Mouse (Mus musculus) kidney, embryonic 16.5 days (tissue): ENCODE measurements at regions not wholly inside any gene's neighbourhood (a gene's known extent, or its start where the extent isn't known, plus 50 kb on each side); places are given as distances from the start of the nearest gene placed in this dataset.

Source experiments
- ATAC-seq: fragments of 200-750 bp; cut with Nextera tagmentation; 2 replicates; pipeline ENCODE4 v1.8.0; 2017; ENCODE audit warnings: moderate TSS enrichment; ENCODE audit not compliant: low FRiP score, low TSS enrichment
- H3K27ac ChIP-seq: fragments of 300-500 bp; sonication (generic); 2 replicates; pipeline ENCODE4 v1.5.1; 2014; ENCODE audit warnings: low read length
- H3K27me3 ChIP-seq: fragments of 300-500 bp; sonication (generic); 2 replicates; pipeline ENCODE4 v1.6.1; 2014; ENCODE audit warnings: low read length, control low read depth, mixed read lengths; ENCODE audit not compliant: insufficient read depth
- H3K36me3 ChIP-seq: fragments of 300-500 bp; sonication (generic); 2 replicates; pipeline ENCODE4 v1.6.1; 2014; ENCODE audit warnings: low read length, control low read depth, mixed read lengths; ENCODE audit not compliant: insufficient read depth
- H3K4me1 ChIP-seq: fragments of 300-500 bp; sonication (generic); 2 replicates; pipeline ENCODE4 v1.6.1; 2014; ENCODE audit warnings: low read length, control low read depth, mixed read lengths; ENCODE audit not compliant: insufficient read depth
- H3K4me2 ChIP-seq: fragments of 300-500 bp; sonication (generic); replicated peaks from 2 replicates; pipeline ENCODE4 v1.6.1; 2014; ENCODE audit warnings: low read depth, low read length
- H3K4me3 ChIP-seq: fragments of 300-500 bp; sonication (generic); 2 replicates; pipeline ENCODE4 v1.5.1; 2014; ENCODE audit warnings: mild to moderate bottlenecking, low read length
- H3K9ac ChIP-seq: fragments of 300-500 bp; sonication (generic); replicated peaks from 2 replicates; pipeline ENCODE4 v1.6.1; 2014; ENCODE audit warnings: low read length
- H3K9me3 ChIP-seq: fragments of 300-500 bp; sonication (generic); 2 replicates; pipeline ENCODE4 v1.6.1; 2016; ENCODE audit warnings: low read length, control low read depth
- WGBS: fragments of 180-500 bp; shearing (Covaris S2); extraction: QIAGEN DNeasy Blood & Tissue Kit; methylation state at CpG from one replicate; pipeline ENCODE4 v1.1.7; 2014; 5-methylcytosine and 5-hydroxymethylcytosine counted together

DNA sequence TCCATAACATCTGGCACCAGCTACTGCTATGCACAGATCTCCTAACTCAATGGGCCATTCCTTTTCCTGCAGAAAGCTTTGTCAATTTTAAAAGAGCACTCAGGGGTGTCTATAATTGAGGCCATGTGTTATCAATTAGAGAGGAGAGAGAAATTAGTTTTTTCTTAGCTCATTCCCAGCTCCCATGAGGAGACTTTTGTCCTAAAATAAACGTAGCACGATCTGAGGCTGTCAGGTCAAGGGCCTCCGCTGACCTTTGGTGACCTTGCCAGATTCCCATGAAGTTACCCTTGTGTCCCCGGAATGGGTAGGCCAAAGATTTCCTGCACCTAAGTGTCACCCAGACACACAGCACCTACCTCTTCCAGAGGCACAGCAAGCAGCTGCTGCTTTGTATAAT lies 130.3 kb upstream of the Gm17728 start:
- Histone ChIP-seq H3K27ac (no peak overlapping the region), H3K4me1 (no peaks in the 10 kb centered on the region), H3K4me2 (no peak overlapping the region), H3K4me3 (no peak overlapping the region), H3K36me3 (no peaks in the 10 kb centered on the region), H3K9ac (no peak overlapping the region), H3K27me3 (no peaks in the 10 kb centered on the region), H3K9me3 (no peaks in the 10 kb centered on the region)
- 37% methylated on average over 4 of the region's 4 CpGs for WGBS
- no peak for ATAC-seq

DNA sequence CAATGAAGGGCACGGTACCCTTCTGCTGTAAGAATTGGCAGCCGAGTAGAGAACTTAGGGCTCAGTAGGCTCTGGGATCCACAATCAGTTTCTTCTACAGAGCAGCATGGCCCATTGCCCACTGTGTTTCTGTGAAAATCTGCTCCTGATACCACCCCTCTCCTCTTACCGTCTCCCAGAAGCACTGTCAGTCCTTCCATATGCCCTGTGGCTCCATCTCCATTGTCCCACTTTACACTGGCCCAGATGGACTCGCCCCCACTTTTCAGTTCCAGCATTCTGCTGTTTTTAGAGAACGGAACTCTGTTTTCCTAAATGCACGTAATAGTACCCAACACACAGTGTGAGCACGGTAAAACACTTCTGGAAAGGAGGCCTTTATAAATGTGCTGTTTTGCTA lies 129.6 kb upstream of the Gm17728 start:
- Histone ChIP-seq H3K4me3 (no peak overlapping the region), H3K4me2 (no peak overlapping the region), H3K4me1 (no peaks in the 10 kb centered on the region), H3K27ac (no peak overlapping the region), H3K9me3 (no peaks in the 10 kb centered on the region), H3K36me3 (no peaks in the 10 kb centered on the region), H3K27me3 (no peaks in the 10 kb centered on the region), H3K9ac (no peak overlapping the region)
- WGBS = 91% methylated on average over 7 of the region's 7 CpGs
- no peak for ATAC-seq

DNA sequence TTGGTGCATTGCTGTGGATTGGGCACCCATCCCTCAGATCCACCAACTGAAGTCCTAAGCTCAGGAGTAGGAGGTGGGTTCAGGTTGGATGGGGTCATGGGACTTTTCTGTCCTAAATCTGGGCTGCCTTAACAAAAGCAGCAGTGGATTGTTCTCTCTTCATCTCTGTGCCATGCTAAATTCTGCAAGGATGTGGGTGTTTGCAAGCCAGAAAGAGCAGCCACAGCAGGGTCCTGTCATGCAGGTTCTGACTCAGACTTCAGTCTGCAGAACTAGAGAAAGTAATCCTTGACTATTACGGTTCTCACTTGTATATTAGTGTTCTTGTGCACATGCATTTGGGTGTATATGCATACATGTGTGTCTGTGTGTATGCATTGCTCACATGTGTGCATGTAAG lies 125.5 kb upstream of the Gm17728 start:
- ATAC-seq = no peak
- no peak overlapping the region for H3K4me3 ChIP-seq
- no peak overlapping the region for H3K9ac ChIP-seq
- WGBS = 81% methylated on average over 1 of the region's 1 CpGs
- H3K9me3 ChIP-seq = no peaks in the 10 kb centered on the region
- no peaks in the 10 kb centered on the region for H3K36me3 ChIP-seq
- no peaks in the 10 kb centered on the region for H3K4me1 ChIP-seq
- no peak overlapping the region for H3K4me2 ChIP-seq
- no peak overlapping the region for H3K27ac ChIP-seq
- H3K27me3 ChIP-seq = no peaks in the 10 kb centered on the region

DNA sequence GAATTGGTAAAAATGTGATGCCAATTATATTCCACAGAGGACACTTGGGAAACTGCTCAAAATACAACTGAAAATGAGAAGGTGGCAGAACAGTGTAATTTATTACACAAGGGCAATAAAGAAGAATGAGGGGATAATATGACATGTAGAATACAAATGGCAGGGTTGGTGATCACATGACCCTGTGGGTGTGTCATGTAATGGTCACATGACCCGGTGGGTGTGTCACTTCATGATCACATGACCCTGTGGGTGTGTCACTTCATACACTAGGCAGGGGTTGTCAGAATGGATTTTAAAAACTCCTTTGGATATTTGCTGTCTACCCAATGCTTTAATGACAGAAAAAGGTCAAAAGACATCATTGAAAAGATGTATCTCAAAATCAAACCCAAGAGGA lies 123.6 kb upstream of the Gm17728 start:
- ATAC-seq = no peak
- WGBS = 96% methylated on average over 1 of the region's 1 CpGs

DNA sequence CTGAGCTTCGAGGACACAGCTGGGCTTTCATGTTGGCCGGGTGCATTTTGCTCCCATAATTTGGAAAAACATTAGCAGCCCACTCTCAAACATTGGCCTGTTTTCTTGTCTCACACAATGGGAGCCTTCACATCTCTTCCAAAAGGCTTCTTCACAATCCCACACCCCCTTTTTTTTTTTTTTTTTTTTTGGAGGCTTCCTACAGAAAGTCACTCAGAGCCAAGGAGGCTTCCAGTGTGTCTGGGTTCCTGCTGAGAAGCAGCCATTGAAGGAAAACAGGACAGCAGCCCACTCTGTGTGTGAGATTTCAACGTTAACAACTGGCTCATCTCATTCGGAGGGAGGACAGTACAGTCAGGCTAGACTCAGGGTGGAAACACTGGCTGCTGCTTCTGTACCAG lies 120.8 kb upstream of the Gm17728 start:
- 55% methylated on average over 4 of the region's 4 CpGs for WGBS
- Histone ChIP-seq H3K27me3 (no peaks in the 10 kb centered on the region), H3K9ac (no peak overlapping the region), H3K4me2 (no peak overlapping the region), H3K4me1 (no peaks in the 10 kb centered on the region), H3K36me3 (no peaks in the 10 kb centered on the region), H3K27ac (no peak overlapping the region), H3K4me3 (no peak overlapping the region), H3K9me3 (no peaks in the 10 kb centered on the region)
- ATAC-seq = no peak

More for the DNA sequence above, 123.6 kb upstream of the Gm17728 start:
- H3K36me3 ChIP-seq = no peaks in the 10 kb centered on the region
- H3K27ac ChIP-seq = no peak overlapping the region
- no peak overlapping the region for H3K9ac ChIP-seq
- no peaks in the 10 kb centered on the region for H3K27me3 ChIP-seq
- no peak overlapping the region for H3K4me3 ChIP-seq
- H3K4me2 ChIP-seq = no peak overlapping the region
- H3K4me1 ChIP-seq = no peaks in the 10 kb centered on the region
- H3K9me3 ChIP-seq = no peaks in the 10 kb centered on the region

DNA sequence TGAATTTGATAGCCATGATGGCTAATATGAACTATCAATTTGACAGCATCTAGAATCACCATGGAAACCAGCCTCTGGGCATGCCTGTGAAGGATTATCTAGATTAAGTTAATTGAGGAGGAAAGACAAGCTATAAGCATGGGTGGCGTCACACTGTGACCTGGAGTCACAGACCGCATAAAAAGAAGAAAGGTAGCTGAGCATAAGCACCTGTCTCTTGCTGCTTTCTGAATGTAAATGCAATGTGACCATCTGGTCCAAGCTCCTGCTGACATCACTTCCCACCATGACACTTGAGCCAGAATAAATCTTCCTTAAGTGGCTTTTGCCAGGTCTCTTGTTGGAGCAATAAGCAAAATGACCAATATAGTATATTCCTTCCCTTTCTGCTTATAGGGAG lies 113.4 kb upstream of the Gm17728 start:
- no peaks in the 10 kb centered on the region for H3K36me3 ChIP-seq
- ATAC-seq = no peak
- H3K9ac ChIP-seq = no peak overlapping the region
- no peak overlapping the region for H3K4me2 ChIP-seq
- H3K4me1 ChIP-seq = no peaks in the 10 kb centered on the region
- WGBS = 68% methylated on average over 2 of the region's 2 CpGs
- no peak overlapping the region for H3K27ac ChIP-seq
- H3K27me3 ChIP-seq = no peaks in the 10 kb centered on the region
- H3K9me3 ChIP-seq = no peaks in the 10 kb centered on the region
- no peak overlapping the region for H3K4me3 ChIP-seq

DNA sequence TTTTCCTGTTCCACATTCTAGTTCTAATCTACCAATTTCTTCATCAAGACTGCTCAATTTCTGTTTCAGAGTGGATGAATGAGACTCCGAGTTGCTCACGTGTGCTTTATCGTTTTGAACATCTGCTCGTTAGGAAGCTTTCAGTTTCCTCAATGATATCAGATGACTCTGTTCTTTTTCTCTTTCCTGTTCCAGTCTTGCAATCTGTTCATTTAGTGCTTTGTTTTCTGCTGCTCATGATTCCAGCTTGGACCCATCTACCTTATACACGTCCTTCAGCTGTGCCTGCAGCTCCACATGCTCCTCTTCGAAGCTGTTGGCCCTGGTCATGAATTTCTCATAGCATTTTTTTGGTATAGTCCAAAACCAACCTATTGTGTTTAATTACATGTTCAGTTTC lies 99.1 kb upstream of the Gm17728 start:
- H3K9me3 ChIP-seq = no peaks in the 10 kb centered on the region
- no peaks in the 10 kb centered on the region for H3K4me1 ChIP-seq
- WGBS = 76% methylated on average over 6 of the region's 6 CpGs
- no peak overlapping the region for H3K27ac ChIP-seq
- H3K4me2 ChIP-seq = no peak overlapping the region
- no peak overlapping the region for H3K4me3 ChIP-seq
- no peaks in the 10 kb centered on the region for H3K27me3 ChIP-seq
- no peak overlapping the region for H3K9ac ChIP-seq
- H3K36me3 ChIP-seq = no peaks in the 10 kb centered on the region
- ATAC-seq = no peak

DNA sequence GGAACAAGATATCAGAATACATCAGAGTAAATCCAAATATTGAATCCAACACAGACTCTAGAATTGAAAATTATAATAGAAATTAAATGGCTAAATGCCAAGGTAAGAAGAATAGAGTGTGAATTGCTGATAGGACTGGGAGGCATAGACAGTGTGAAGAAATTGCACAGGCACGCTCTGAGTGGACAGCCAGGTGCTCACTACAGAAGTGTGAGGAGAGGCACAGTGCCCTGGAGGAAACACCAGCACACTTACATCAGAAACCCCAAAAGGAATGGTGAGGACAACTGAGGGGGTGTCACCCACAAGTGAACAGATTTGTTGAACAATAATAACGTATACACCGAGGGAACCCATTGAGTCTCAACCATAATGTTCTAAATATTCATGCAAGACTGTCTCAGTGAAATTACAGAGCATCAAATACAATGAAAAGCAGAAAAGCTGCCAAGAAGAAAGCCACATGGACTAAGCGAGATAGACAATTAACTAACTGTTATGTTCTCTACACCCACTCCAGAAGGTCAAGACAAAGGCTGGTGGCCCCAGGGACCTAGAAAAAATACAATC lies 92.9 kb upstream of the Gm17728 start:
- Histone ChIP-seq H3K9ac (no peak overlapping the region), H3K27ac (no peak overlapping the region), H3K9me3 (no peaks in the 10 kb centered on the region), H3K4me3 (no peak overlapping the region), H3K36me3 (no peaks in the 10 kb centered on the region), H3K4me2 (no peak overlapping the region), H3K4me1 (no peaks in the 10 kb centered on the region), H3K27me3 (no peaks in the 10 kb centered on the region)
- no peak for ATAC-seq
- 86% methylated on average over 4 of the region's 4 CpGs for WGBS

DNA sequence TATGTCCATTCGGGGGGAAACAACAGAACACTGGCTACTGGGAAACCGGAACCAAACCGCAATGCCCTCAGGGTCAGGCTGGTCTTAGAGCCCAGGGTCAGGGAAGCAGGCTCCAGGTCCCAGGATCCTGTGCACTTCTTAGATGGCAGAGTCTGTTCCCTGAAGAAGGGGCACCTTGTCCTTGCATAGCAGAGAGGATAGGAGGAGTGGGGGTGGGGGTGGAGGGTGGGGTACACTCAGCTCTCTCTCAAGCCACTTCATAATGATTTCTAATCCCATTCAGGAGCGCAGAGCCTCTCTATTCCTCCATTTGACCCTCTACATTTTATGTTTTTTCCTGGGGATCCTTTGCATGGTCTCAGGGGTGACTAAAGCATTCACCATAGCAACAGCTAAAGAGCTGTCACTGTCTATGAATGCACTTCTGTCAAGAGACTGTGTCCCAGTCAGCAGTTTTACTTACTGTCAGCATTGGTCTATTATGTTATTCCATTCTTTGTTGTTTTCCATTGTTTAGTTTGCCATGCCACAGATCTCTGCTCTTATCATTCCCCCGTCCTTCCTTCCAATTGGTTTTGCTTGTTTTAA lies 64.2 kb upstream of the Gm17728 start:
- WGBS = 88% methylated on average over 5 of the region's 5 CpGs
- H3K4me3 ChIP-seq = no peak overlapping the region
- H3K9ac ChIP-seq = no peak overlapping the region
- no peak for ATAC-seq
- H3K4me1 ChIP-seq = no peaks in the 10 kb centered on the region
- no peak overlapping the region for H3K27ac ChIP-seq
- H3K27me3 ChIP-seq = no peaks in the 10 kb centered on the region
- H3K36me3 ChIP-seq = no peaks in the 10 kb centered on the region
- no peak overlapping the region for H3K4me2 ChIP-seq
- H3K9me3 ChIP-seq = no peaks in the 10 kb centered on the region
